In genomic region chr12:26444511-26444910, GRCm38 (mm10) we compare ENCODE assay signal across 12 mouse cellular contexts. TPM values are rescaled to one million over a fixed set of nuclear protein-coding genes. Genes with fewer than 3 reads are reported as not detected.
DNase-seq lines count a peak whose midpoint lies in the region; TF ChIP-seq lines count a peak whose summit lies in the region.
"Had no signal": no experiment of that assay in that cellular context is flagged by ENCODE, and none has a peak within 500 bp of the region (broad histone marks: within the 10 kb centered on the region; RNA-seq: fewer than 3 reads in every experiment).

No protein-coding gene starts in this region.

- no peak for TF ChIP-seq EP300 in heart, adult 2 months (IDR thresholded peaks at IDR 0.05; ENCODE audit: insufficient read depth, low read depth, low read length)

- no peak for TF ChIP-seq POLR2A in heart, adult 2 months (IDR thresholded peaks at IDR 0.05; ENCODE audit: insufficient read depth, low read depth, low read length)
- TF ChIP-seq POLR2A in kidney, adult 2 months (IDR thresholded peaks at IDR 0.05; ENCODE audit: low read depth, low read length), result no peak

- 55% methylated on average over 2 of the region's 2 CpGs for WGBS in heart, adult 2 months
- 58% methylated on average over 2 of the region's 2 CpGs for WGBS in kidney, adult 2 months

- peak overlapping the region; percentile 35; the same call in 1 of the 2 replicates for H3K27ac ChIP-seq in gastrocnemius, adult 2 months
- H3K27ac ChIP-seq in heart, adult 2 months, result peak overlapping the region; percentile 24; the same call in 1 of the 2 replicates
- peak overlapping the region; percentile 51 for H3K27ac ChIP-seq in kidney, adult 2 months (ENCODE audit: insufficient read depth, low read depth, low read length)
- H3K27ac ChIP-seq: embryonic facial prominence, embryonic 13.5 days; embryonic facial prominence, embryonic 15.5 days; forebrain, embryonic 12.5 days had no signal

- TF ChIP-seq CTCF in gastrocnemius, adult 2 months (IDR thresholded peaks at IDR 0.05), result no peak
- TF ChIP-seq CTCF in heart, adult 2 months (IDR thresholded peaks at IDR 0.05), result no peak
- no peak for TF ChIP-seq CTCF in kidney, adult 2 months (conservative IDR thresholded peaks at IDR 0.05; ENCODE audit: insufficient read depth, insufficient read length, low read depth, low read length)

- H3K4me1 ChIP-seq in heart, adult 2 months (ENCODE audit: control insufficient read depth, insufficient read depth, low read length), result peaks cover 13% of the 10 kb centered on the region
- H3K4me1 ChIP-seq in kidney, adult 2 months (ENCODE audit: control insufficient read depth, insufficient read depth, low read length), result no peaks in the 10 kb centered on the region
- H3K4me1 ChIP-seq: embryonic facial prominence, embryonic 13.5 days; embryonic facial prominence, embryonic 15.5 days; forebrain, embryonic 12.5 days had no signal

- intact Hi-C loops in gastrocnemius, adult 2 months (cut with DNase I), result no loop called here
- intact Hi-C loops in heart, adult 2 months (cut with DNase I), result loop anchor here (2.0 to 10.0 kb wide), 2 partner anchors 14 to 1350 kb away; partner anchors contain the start of gene Id2
- intact Hi-C loops in heart, postnatal 10 days (cut with DNase I), result no loop called here

- H3K27me3 ChIP-seq in heart, adult 2 months (ENCODE audit: control insufficient read depth, insufficient read depth, low read length), result no peaks in the 10 kb centered on the region
- H3K27me3 ChIP-seq in kidney, adult 2 months (replicated peaks; ENCODE audit: control insufficient read depth, insufficient read depth, low read length), result no peaks in the 10 kb centered on the region
- H3K27me3 ChIP-seq: embryonic facial prominence, embryonic 13.5 days; embryonic facial prominence, embryonic 15.5 days; forebrain, embryonic 12.5 days had no signal

- peaks cover 48% of the 10 kb centered on the region for H3K36me3 ChIP-seq in heart, adult 2 months (ENCODE audit: control insufficient read depth, insufficient read depth, low read length)
- no peaks in the 10 kb centered on the region for H3K36me3 ChIP-seq in kidney, adult 2 months (ENCODE audit: control insufficient read depth, insufficient read depth, low read length)
- H3K36me3 ChIP-seq: embryonic facial prominence, embryonic 13.5 days; embryonic facial prominence, embryonic 15.5 days; forebrain, embryonic 12.5 days had no signal

- no peak overlapping the region for H3K4me3 ChIP-seq in gastrocnemius, adult 2 months
- no peak overlapping the region for H3K4me3 ChIP-seq in heart, adult 2 months
- no peak overlapping the region for H3K4me3 ChIP-seq in kidney, adult 2 months (ENCODE audit: insufficient read depth, low read depth, low read length)
- H3K4me3 ChIP-seq: embryonic facial prominence, embryonic 13.5 days; embryonic facial prominence, embryonic 15.5 days; erythroblast, embryonic 14.5 days; forebrain, embryonic 12.5 days had no signal

- DNase-seq in gastrocnemius, adult 2 months, result no peak
- DNase-seq in gastrocnemius, adult 8-10 months (ENCODE audit: low spot score in 2 of 2), result no peak
- DNase-seq in heart, adult 2 months, result no peak
- DNase-seq in heart, postnatal 10 days, result no peak
- DNase-seq in kidney, adult 2 months, result no peak
- no peak for DNase-seq in kidney, adult 9 months

- H3K79me2 ChIP-seq in heart, adult 2 months (replicated peaks; ENCODE audit: control insufficient read depth, insufficient read depth, low read length), result no peaks in the 10 kb centered on the region

- no peak overlapping the region for H3K9ac ChIP-seq in heart, adult 2 months (ENCODE audit: low read depth, low read length)
- H3K9ac ChIP-seq: embryonic facial prominence, embryonic 13.5 days; embryonic facial prominence, embryonic 15.5 days; forebrain, embryonic 12.5 days had no signal

RNA-seq across cellular contexts. Expression of gene Rsad2, which starts 11.7 kb away (rescaled TPM):
- total RNA-seq in gastrocnemius, adult 2 months (2021), result under 1 TPM; 0.46 to 0.53 TPM
- total RNA-seq in gastrocnemius, adult 8-10 months (2022), result 1 to 10 TPM in 1 of 4 experiments, under 1 TPM in 3; 0.27 to 1.1 (median 0.49) TPM
- total RNA-seq in heart, adult 2 months (2021), result 10 to 100 TPM in 1 of 2 experiments, 1 to 10 TPM in 1; 7.4 to 14.4 TPM
- 6.9 and 8.2 TPM in 2 replicates for polyA plus RNA-seq in heart, adult 2 months (2012; rRNA removed)
- total RNA-seq in heart, postnatal 10 days (2021), result 1 to 10 TPM; 6.9 to 9.7 TPM
- polyA plus RNA-seq in kidney, adult 2 months (2012; rRNA removed), result 17.6 and 19.8 TPM in 2 replicates
- polyA plus RNA-seq: C2C12 had no signal

RNA-seq across cellular contexts. Expression of gene Cmpk2, which starts 24.5 kb away (rescaled TPM):
- 1 to 10 TPM in 1 of 2 experiments, under 1 TPM in 1; 0.97 to 1.8 TPM for total RNA-seq in gastrocnemius, adult 2 months (2021)
- 1 to 10 TPM in 1 of 4 experiments, under 1 TPM in 3; 0.67 to 1.2 (median 0.73) TPM for total RNA-seq in gastrocnemius, adult 8-10 months (2022)
- total RNA-seq in heart, adult 2 months (2021), result 1 to 10 TPM; 4.2 to 4.5 TPM
- 3.8 and 6.6 TPM in 2 replicates for polyA plus RNA-seq in heart, adult 2 months (2012; rRNA removed)
- 1 to 10 TPM; 5.8 to 6.8 TPM for total RNA-seq in heart, postnatal 10 days (2021)
- 13.9 and 15.0 TPM in 2 replicates for polyA plus RNA-seq in kidney, adult 2 months (2012; rRNA removed)

RNA-seq across cellular contexts. Expression of gene Rnf144a, which starts 29.5 kb away (rescaled TPM):
- total RNA-seq in gastrocnemius, adult 2 months (2021), result 1 to 10 TPM; 3.3 to 4.6 TPM
- 1 to 10 TPM; 2.3 to 3.1 (median 3.0) TPM for total RNA-seq in gastrocnemius, adult 8-10 months (2022)
- 10 to 100 TPM; 12.7 to 13.4 TPM for total RNA-seq in heart, adult 2 months (2021)
- 11.5 and 17.2 TPM in 2 replicates for polyA plus RNA-seq in heart, adult 2 months (2012; rRNA removed)
- total RNA-seq in heart, postnatal 10 days (2021), result 10 to 100 TPM; 42.4 to 54.3 TPM
- 12.6 and 12.7 TPM in 2 replicates for polyA plus RNA-seq in kidney, adult 2 months (2012; rRNA removed)
- total RNA-seq: MEL had no signal
- polyA plus RNA-seq: C2C12; erythroblast, embryonic 14.5 days had no signal
